Mouse (Mus musculus): ENCODE data around the gene Ccdc89. TPM values are rescaled to one million over a fixed set of nuclear protein-coding genes. Genes with fewer than 3 reads are reported as not detected.

Gene Ccdc89
- polyA plus RNA-seq (2021) = 0.65 TPM

DNA sequence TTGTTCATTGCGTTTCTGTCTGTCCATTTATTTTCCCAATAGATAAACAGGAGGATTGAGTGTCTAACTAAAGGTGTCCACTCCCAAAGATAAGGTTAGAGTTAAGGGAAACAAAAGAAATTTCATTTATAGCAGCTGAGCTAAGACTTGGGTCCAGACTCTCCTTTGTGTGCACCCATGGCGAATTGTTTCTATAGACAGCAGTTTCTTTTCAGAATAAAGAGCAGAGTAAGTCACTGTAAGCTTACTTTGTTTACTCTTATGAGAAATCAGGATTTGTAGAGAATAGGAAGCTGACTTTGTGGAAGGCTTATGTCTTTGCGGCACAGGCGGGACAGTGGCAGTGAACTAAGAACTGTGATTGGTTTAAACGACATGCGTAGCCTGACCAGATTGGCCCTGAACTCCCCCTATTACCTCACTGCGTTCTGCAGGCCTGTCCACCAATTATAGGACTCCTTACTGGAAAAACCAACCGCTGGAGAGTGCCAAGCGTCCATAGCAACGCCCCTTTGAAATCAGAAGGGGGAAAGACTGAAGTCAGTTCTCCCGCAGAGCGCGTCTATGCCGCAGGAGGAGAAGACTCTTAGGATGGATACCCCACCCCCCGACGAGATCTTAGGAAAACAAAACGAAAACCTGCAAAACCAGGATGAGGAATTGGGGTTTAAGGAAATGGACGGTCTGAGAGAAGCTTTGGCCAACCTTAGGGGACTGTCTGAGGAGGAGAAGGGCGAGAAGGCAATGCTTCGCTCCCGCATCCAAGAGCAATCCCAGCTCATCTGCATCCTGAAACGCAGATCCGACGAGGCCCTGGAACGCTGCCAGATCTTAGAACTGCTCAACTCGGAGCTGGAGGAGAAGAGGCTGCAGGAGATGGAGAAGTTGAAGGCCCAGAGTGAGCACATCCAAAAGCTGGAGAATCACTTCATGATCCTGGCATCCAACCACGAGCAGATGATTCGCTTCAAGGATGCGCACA is at the start of gene Ccdc89:
Gene Ccdc89, plus strand, starts transcription at position 558 of the 982 bp plus-strand sequence.
- ChIA-PET CTCF (interaction anchor here (1.1 to 1.3 kb wide), 2 partner anchors 10 to 16 kb away, joined by 5 read pairs; no protein-coding TSS in a partner anchor), POLR2A (no interaction called here)
- TF ChIP-seq CTCF (IDR thresholded peaks at IDR 0.05) = no peak
- ATAC-seq (peak; percentile 98), DNase-seq (ENCODE audit: low read depth, low spot score) (no peak)
- in situ Hi-C loops (cut with MboI; ENCODE audit: low pct_unique_long_range_greater_than_20kb) = loop anchor here (25.0 kb wide), 1 partner anchor 439 kb away; the partner anchor contains the start of gene Eed
- H3K27me3 ChIP-seq = peaks cover 6% of the 10 kb centered on the region

DNA sequence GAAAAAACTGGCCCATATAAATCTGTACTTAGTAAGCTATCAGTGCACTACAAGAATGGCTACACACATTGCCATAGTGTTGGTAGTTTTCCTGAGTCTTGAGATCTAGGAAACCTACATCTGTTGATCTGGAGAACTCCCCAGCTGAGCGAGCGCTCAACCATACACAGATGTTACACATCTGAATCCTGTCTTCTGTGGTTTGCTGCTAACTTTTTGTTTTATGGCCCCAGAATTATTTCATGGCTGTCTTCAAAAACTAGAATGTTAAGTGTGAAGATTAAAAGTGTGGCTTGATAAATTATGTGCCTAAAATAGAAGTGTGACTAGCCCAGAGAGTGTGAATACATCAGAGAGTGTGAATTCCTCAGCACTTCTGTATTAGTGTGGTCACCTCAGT is 42.0 kb upstream of the Ccdc89 start:
- peak; percentile 18 for ATAC-seq
- H3K27me3 ChIP-seq = no peaks in the 10 kb centered on the region
- ChIA-PET POLR2A (interaction anchor here (0.7 kb wide), 1 partner anchor 51 kb away, joined by 3 read pairs; no protein-coding TSS in a partner anchor), CTCF (interaction anchor here (0.7 to 1.2 kb wide), 2 partner anchors 11 to 14 kb away, joined by 3 to 5 read pairs; no protein-coding TSS in a partner anchor)
- no peak for TF ChIP-seq CTCF (IDR thresholded peaks at IDR 0.05)
- DNase-seq (ENCODE audit: low read depth, low spot score) = peak; percentile 55
- in situ Hi-C loops (cut with MboI; ENCODE audit: low pct_unique_long_range_greater_than_20kb) = no loop called here

DNA sequence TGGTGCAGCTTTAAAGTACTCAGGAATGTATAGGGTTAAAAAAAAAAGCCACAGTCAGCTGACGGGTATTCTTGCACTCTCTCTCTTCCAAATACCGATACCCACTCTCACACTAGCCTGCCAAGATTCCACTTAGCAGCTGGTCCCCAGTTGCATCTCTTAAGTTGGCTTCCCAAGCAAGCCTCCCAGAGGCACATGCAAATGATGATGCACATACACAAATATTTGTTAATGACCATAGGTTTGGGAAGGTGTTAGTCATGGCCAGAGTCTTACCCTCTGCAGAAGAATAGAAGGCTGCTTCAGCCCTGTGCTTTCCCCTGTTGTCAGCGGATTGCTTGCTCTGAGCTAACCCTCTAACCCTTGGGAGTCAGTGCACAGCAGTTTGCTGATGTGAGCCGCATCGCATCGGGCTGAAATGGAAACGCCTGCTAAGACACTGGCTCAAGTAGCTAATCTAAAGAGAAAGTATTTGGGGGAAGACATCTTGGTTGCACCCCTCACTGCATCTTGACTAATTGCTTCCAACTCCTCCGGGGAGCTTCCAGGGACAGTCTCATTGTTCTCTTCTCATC is 39.4 kb upstream of the Ccdc89 start:
- CTCF ChIA-PET = interaction anchor here (1.0 to 4.0 kb wide), 11 partner anchors 8 to 389 kb away, joined by 3 to 11 read pairs (median 5); no protein-coding TSS in a partner anchor
- H3K27me3 ChIP-seq = no peaks in the 10 kb centered on the region
- ATAC-seq (peak; percentile 93), DNase-seq (ENCODE audit: low read depth, low spot score) (peak; percentile 86)
- in situ Hi-C loops (cut with MboI; ENCODE audit: low pct_unique_long_range_greater_than_20kb) = loop anchor here (5.0 kb wide), 1 partner anchor 80 kb away; no protein-coding TSS in a partner anchor
- POLR2A ChIA-PET = interaction anchor here (1.0 to 3.0 kb wide), 2 partner anchors 16 to 84 kb away, joined by 5 to 10 read pairs; partner anchors contain the start of gene Sytl2
- no peak for TF ChIP-seq CTCF (IDR thresholded peaks at IDR 0.05)

DNA sequence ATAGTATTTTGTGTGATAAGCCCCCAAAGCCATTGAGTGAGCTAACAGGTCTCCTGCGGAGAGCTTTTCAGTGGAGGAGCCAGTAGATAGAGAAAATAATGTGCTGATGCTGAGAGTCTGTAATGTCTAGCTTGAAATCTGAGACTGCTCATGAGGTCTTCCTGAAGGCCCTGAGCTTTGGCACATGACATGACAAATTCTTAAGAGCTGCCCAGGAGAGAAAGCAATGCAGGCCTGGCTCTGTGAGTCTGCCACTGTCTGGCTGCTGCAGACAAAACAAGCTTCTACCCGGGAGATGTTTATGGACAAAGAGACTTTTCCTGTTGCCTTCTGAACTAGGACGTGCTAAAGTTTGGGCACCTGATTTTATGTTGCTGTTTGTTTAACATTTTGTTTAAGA is 36.6 kb upstream of the Ccdc89 start:
- ChIA-PET CTCF (interaction anchor here (4.0 kb wide), 1 partner anchor 84 kb away, joined by 11 read pairs; no protein-coding TSS in a partner anchor), POLR2A (interaction anchor here (3.0 kb wide), 1 partner anchor 87 kb away, joined by 10 read pairs; the partner anchor contains the start of gene Sytl2)
- DNase-seq (ENCODE audit: low read depth, low spot score) = no peak
- TF ChIP-seq CTCF (IDR thresholded peaks at IDR 0.05) = no peak
- H3K27me3 ChIP-seq = no peaks in the 10 kb centered on the region
- in situ Hi-C loops (cut with MboI; ENCODE audit: low pct_unique_long_range_greater_than_20kb) = loop anchor here (5.0 kb wide), 1 partner anchor 82 kb away; no protein-coding TSS in a partner anchor
- no peak for ATAC-seq

DNA sequence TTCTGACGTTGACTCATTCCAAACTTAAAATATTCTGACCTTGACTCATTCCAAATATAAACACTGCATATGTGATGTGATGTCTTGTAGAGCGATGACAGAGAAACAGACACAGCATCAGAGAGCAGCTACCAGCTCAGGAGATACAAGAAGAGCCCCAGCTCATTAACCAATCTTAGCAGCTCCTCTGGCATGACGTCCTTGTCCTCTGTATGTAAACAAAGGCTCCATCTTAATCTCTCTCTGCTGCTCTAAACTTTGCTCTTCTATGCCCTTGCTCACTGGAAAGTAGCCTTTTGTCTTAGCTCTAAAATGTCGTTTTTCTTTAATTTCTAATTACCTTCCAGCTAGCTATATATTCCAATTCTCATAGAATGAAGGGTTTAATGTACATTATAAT is 31.3 kb upstream of the Ccdc89 start:
- TF ChIP-seq CTCF (IDR thresholded peaks at IDR 0.05) = no peak
- ChIA-PET POLR2A (interaction anchor here (0.6 to 1.3 kb wide), 3 partner anchors 52 to 93 kb away, joined by 3 read pairs; no protein-coding TSS in a partner anchor), CTCF (interaction anchor here (0.8 to 2.3 kb wide), 11 partner anchors 8 to 128 kb away, joined by 3 to 9 read pairs (median 3); partner anchors contain the start of gene Sytl2)
- ATAC-seq (peak; percentile 12), DNase-seq (ENCODE audit: low read depth, low spot score) (no peak)
- in situ Hi-C loops (cut with MboI; ENCODE audit: low pct_unique_long_range_greater_than_20kb) = no loop called here
- H3K27me3 ChIP-seq = no peaks in the 10 kb centered on the region

DNA sequence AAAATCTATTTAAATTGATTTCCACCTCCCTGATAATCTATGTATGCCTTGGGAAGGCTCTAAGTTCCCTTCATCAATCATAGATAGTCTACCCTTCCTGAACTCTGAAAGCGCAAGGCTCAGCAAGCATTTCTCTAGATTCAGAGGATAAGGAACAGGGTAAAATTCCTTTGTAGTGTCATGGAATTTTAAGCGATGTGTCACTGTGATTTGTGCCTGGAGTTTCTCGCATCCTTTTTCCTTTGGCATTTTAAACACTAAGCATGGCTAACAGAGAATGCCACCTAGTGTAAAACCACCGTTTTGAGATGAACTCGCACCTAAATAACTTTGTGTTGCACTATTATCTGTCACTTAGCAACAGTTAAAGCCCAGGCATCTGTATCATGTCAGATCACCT is 30.4 kb upstream of the Ccdc89 start:
- in situ Hi-C loops (cut with MboI; ENCODE audit: low pct_unique_long_range_greater_than_20kb) = no loop called here
- peak; percentile 30 for TF ChIP-seq CTCF (IDR thresholded peaks at IDR 0.05)
- POLR2A ChIA-PET = no interaction called here

DNA sequence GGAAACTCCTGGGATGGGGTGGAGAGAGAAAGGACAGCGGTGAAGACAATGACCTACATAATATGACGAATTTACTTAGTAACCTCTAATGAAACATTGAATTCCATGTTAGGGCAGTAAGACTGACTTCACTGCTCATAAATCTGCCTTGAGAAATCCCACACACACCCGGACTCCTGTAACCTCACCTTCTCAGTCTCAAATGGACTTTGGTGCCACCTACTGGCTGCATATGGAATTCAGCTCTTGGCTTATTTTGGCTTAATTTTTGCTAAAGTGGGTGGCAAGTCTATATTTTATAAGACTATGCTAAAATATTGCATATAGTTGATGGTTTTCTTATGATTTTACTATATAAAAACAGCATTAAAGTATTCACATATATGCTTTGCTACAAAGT is 16.4 kb upstream of the Ccdc89 start:
- in situ Hi-C loops (cut with MboI; ENCODE audit: low pct_unique_long_range_greater_than_20kb) = no loop called here
- no peaks in the 10 kb centered on the region for H3K27me3 ChIP-seq
- TF ChIP-seq CTCF (IDR thresholded peaks at IDR 0.05) = peak; percentile 89
- ATAC-seq = peak; percentile 99
- ChIA-PET CTCF (interaction anchor here (0.8 to 1.9 kb wide), 10 partner anchors 9 to 131 kb away, joined by 3 to 7 read pairs (median 4); no protein-coding TSS in a partner anchor), POLR2A (no interaction called here)
- DNase-seq (ENCODE audit: low read depth, low spot score) = peak; percentile 56

More for the DNA sequence above, 30.4 kb upstream of the Ccdc89 start:
- H3K27me3 ChIP-seq = no peaks in the 10 kb centered on the region
- CTCF ChIA-PET = interaction anchor here (0.8 to 1.9 kb wide), 5 partner anchors 8 to 129 kb away, joined by 3 to 5 read pairs (median 5); no protein-coding TSS in a partner anchor
- DNase-seq (ENCODE audit: low read depth, low spot score) (no peak), ATAC-seq (peak; percentile 74)

DNA sequence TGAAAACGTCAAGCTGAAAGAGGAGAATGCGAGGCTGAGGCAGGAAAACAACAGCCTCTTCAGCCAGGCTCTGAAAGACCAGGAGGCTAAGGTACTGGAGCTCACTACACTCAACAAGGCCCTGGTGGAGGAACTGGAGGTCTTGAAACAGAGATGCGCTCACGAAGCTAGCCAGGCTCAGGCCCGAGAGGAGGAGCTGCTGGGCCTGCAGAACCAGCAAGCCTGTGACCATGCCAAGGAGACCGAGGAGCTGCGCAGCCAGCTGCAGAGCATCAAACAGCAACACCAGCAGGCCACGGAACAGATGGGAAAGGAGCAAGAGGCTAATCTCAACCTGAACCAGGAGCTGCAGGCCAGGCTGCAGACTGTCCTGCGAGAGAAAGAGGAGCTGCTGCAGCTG is 629 bp downstream of the Ccdc89 start:
- H3K27me3 ChIP-seq = peaks cover 6% of the 10 kb centered on the region
- DNase-seq (ENCODE audit: low read depth, low spot score) = no peak
- ChIA-PET POLR2A (no interaction called here), CTCF (interaction anchor here (1.1 to 1.3 kb wide), 2 partner anchors 9 to 17 kb away, joined by 5 read pairs; no protein-coding TSS in a partner anchor)
- in situ Hi-C loops (cut with MboI; ENCODE audit: low pct_unique_long_range_greater_than_20kb) = loop anchor here (25.0 kb wide), 1 partner anchor 440 kb away; the partner anchor contains the start of gene Eed
- no peak for ATAC-seq
- TF ChIP-seq CTCF (IDR thresholded peaks at IDR 0.05) = no peak

DNA sequence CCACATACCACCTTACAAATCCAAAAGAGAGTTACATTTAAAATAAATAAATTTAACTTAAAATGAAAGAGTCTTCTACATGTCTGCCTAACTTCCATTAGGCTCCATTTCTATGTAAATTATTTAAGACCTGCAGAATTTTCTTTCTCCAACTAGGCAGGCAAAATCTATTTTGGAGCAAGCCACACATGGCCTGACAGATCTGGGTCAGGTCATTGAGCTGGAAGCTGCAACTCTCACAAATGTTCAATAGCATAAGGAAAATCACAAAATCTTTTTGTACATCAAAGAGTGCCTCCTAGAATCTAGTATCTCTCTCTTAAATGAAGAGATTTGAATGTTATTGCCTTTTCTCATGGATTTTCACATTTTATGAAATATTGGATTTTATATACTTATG is 5.8 kb downstream of the Ccdc89 start:
- POLR2A ChIA-PET = no interaction called here
- peaks cover 17% of the 10 kb centered on the region for H3K27me3 ChIP-seq
- TF ChIP-seq CTCF (IDR thresholded peaks at IDR 0.05) = no peak
- DNase-seq (ENCODE audit: low read depth, low spot score) (no peak), ATAC-seq (no peak)
- CTCF ChIA-PET = no interaction called here
- in situ Hi-C loops (cut with MboI; ENCODE audit: low pct_unique_long_range_greater_than_20kb) = loop anchor here (25.0 kb wide), 1 partner anchor 445 kb away; the partner anchor contains the start of gene Eed

DNA sequence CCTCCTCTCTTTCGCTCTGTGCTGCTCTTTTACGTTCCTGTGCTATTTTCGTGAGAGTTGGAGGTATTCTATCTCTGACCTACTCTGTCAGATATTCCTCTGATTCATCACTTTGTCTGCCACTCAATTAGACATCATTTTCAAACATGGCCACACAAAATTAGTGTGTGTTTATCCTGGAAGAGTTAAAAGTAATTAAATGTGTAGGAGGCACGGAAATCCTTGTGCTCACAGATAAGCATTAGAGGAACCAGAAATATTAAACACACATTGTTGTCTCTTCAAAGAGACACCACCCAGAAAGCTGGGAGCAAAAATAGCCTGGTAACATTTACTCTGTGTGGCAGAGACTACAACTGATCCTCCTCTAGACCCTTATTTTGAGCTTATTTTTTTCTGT is 13.7 kb downstream of the Ccdc89 start:
- in situ Hi-C loops (cut with MboI; ENCODE audit: low pct_unique_long_range_greater_than_20kb) = loop anchor here (25.0 kb wide), 1 partner anchor 453 kb away; the partner anchor contains the start of gene Eed
- TF ChIP-seq CTCF (IDR thresholded peaks at IDR 0.05) = no peak
- H3K27me3 ChIP-seq = no peaks in the 10 kb centered on the region
- DNase-seq (ENCODE audit: low read depth, low spot score) (no peak), ATAC-seq (no peak)
- ChIA-PET CTCF (no interaction called here), POLR2A (interaction anchor here (1.3 kb wide), 1 partner anchor 11 kb away, joined by 3 read pairs; no protein-coding TSS in a partner anchor)
